ENCODE assay signal across 14 mouse cellular contexts in the genomic region with DNA sequence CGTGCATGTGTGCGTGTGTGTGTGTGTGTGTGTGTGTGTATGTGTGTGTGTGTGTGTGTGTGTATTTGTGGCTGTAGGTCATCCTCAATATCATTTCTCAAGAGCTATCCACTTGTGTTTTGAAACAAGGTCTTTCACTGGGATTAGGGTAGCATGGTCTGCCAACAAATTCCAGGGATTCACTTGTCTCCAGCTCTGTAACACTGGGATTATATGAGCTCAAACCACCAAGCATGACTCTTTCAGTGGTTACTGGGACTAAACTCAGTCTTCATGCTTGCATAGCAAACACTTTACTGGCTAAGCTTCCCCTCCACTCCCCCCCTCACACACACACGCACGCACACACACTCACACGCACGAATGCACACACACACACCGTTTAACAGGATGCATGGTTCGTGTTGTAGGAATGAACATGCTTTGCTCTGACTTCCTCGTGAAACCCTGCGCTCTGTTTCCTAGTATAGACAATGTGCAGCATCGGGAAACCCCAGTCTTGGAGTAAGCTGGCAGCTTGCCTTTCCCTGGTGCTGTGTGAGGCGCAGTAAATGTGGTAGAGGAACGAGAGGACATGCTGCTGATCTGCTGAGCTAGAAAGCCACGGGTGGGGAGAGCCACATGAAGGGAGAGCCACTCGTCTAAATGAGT.
A peak's percentile ranks its signal among the peaks of the same experiment; 100 is the strongest.
DNase-seq lines count a peak whose midpoint lies in the region; ATAC-seq and TF ChIP-seq lines count a peak whose summit lies in the region.
"Had no signal": no experiment of that assay in that cellular context is flagged by ENCODE, and none has a peak within 500 bp of the region (broad histone marks: within the 10 kb centered on the region; RNA-seq: fewer than 3 reads in every experiment).

No protein-coding gene starts in this region.

- peaks cover 5% of the 10 kb centered on the region; the same call in 1 of the 2 replicates for H3K36me3 ChIP-seq in stomach, postnatal 0 days (ENCODE audit: control insufficient read depth, insufficient read depth, low read length)
- H3K36me3 ChIP-seq in midbrain, embryonic 15.5 days (replicated peaks): no peaks in the 10 kb centered on the region
- H3K36me3 ChIP-seq: forebrain, embryonic 12.5 days; neural tube, embryonic 13.5 days had no signal

- no peaks in the 10 kb centered on the region for H3K9me3 ChIP-seq in stomach, postnatal 0 days (ENCODE audit: control insufficient read depth, low read length)
- H3K9me3 ChIP-seq in midbrain, embryonic 15.5 days: no peaks in the 10 kb centered on the region
- H3K9me3 ChIP-seq: forebrain, embryonic 12.5 days; neural tube, embryonic 13.5 days had no signal

- no peak overlapping the region for H3K27ac ChIP-seq in gastrocnemius, adult 2 months
- 0 out of 2 replicates have a peak overlapping the region, but pooled peaks have one; percentile 0 for H3K27ac ChIP-seq in stomach, postnatal 0 days (replicated peaks)
- H3K27ac ChIP-seq in midbrain, embryonic 15.5 days: no peak overlapping the region
- H3K27ac ChIP-seq: forebrain, embryonic 12.5 days; left cerebral cortex, adult 2 months; neural tube, embryonic 13.5 days had no signal

- intact Hi-C loops in gastrocnemius, adult 2 months (cut with DNase I): no loop called here
- intact Hi-C loops in left cerebral cortex, postnatal 10 days (cut with DNase I): no loop called here

- no peak overlapping the region for H3K9ac ChIP-seq in stomach, postnatal 0 days (ENCODE audit: low read length)
- H3K9ac ChIP-seq in midbrain, embryonic 15.5 days: no peak overlapping the region
- H3K9ac ChIP-seq: forebrain, embryonic 12.5 days; neural tube, embryonic 13.5 days had no signal

- TF ChIP-seq EP300 in stomach, postnatal 0 days (optimal IDR thresholded peaks at IDR 0.05): no peak

- DNase-seq in gastrocnemius, adult 2 months: peak; percentile 42
- DNase-seq in gastrocnemius, postnatal 25 days: no peak
- DNase-seq in left cerebral cortex, postnatal 10 days (ENCODE audit: extremely low spot score in 1 of 2, low spot score in 2 of 2): peak; percentile 49 to 59
- DNase-seq in left cerebral cortex, adult 11 months (ENCODE audit: low spot score): no peak
- peak; percentile 65 for DNase-seq in brain, adult 2 months (ENCODE audit: low read depth, low spot score)
- no peak for DNase-seq in stomach, postnatal 0 days (ENCODE audit: low spot score)
- DNase-seq: cerebellum, adult 18-20 months had no signal

- no peak overlapping the region for H3K4me2 ChIP-seq in stomach, postnatal 0 days (replicated peaks; ENCODE audit: low read depth)
- no peak overlapping the region for H3K4me2 ChIP-seq in midbrain, embryonic 15.5 days
- H3K4me2 ChIP-seq: forebrain, embryonic 12.5 days; neural tube, embryonic 13.5 days had no signal

- no peaks in the 10 kb centered on the region for H3K4me1 ChIP-seq in stomach, postnatal 0 days (replicated peaks; ENCODE audit: control insufficient read depth, insufficient read depth)
- H3K4me1 ChIP-seq in midbrain, embryonic 15.5 days: no peaks in the 10 kb centered on the region
- H3K4me1 ChIP-seq: forebrain, embryonic 12.5 days; neural tube, embryonic 13.5 days had no signal

- WGBS in stomach, postnatal 0 days: 68% methylated on average over 15 of the region's 15 CpGs
- 71% methylated on average over 15 of the region's 15 CpGs for WGBS in midbrain, embryonic 15.5 days

- no peak overlapping the region for H3K4me3 ChIP-seq in gastrocnemius, adult 2 months
- no peak overlapping the region for H3K4me3 ChIP-seq in stomach, postnatal 0 days (ENCODE audit: low read depth, low read length)
- no peak overlapping the region for H3K4me3 ChIP-seq in midbrain, embryonic 15.5 days
- H3K4me3 ChIP-seq: forebrain, embryonic 12.5 days; left cerebral cortex, adult 2 months; neural tube, embryonic 13.5 days had no signal

- no peaks in the 10 kb centered on the region for H3K27me3 ChIP-seq in stomach, postnatal 0 days (ENCODE audit: control insufficient read depth, insufficient read depth, low read length)
- H3K27me3 ChIP-seq in midbrain, embryonic 15.5 days (replicated peaks): no peaks in the 10 kb centered on the region
- H3K27me3 ChIP-seq: forebrain, embryonic 12.5 days; neural tube, embryonic 13.5 days had no signal

- TF ChIP-seq CTCF in gastrocnemius, adult 2 months (IDR thresholded peaks at IDR 0.05): no peak
- no peak for TF ChIP-seq CTCF in stomach, postnatal 0 days (IDR thresholded peaks at IDR 0.05; ENCODE audit: low read depth)

- no peak for ATAC-seq in stomach, postnatal 0 days (ENCODE audit: low FRiP score, low TSS enrichment)
- ATAC-seq in midbrain, embryonic 15.5 days (replicated peaks): no peak
- ATAC-seq in cerebellum, adult (ENCODE audit: insufficient number of reproducible peaks, low FRiP score, low TSS enrichment): no peak
- ATAC-seq: inflammation-experienced regulatory T-cells, adult 6 months; lung, postnatal 0 days had no signal

Comparison
In these comparisons a context has a peak if more than half of its experiments do, and no peak if none do; other contexts are left out.
1. DNase-seq: peak in gastrocnemius, adult 2 months (single experiment), left cerebral cortex, postnatal 10 days (2 of 2) and brain, adult 2 months (single experiment); none in gastrocnemius, postnatal 25 days (single experiment), left cerebral cortex, adult 11 months (single experiment) and stomach, postnatal 0 days (single experiment).